Mouse (Mus musculus) megakaryocyte-erythroid progenitor cell, adult 5-6 weeks (primary cell): ENCODE measurements around the gene Fam240a. TPM values are rescaled to one million over a fixed set of nuclear protein-coding genes. Genes with fewer than 3 reads are reported as not detected.
A peak's percentile ranks its signal among the peaks of the same experiment; 100 is the strongest.

ENCODE experiments used
- ATAC-seq: replicated peaks from 2 replicates; pipeline ENCODE4 v1.8.0; 2016; ENCODE audit warnings: mild to moderate bottlenecking, inconsistent platforms; ENCODE audit not compliant: severe bottlenecking, poor library complexity, low FRiP score, low TSS enrichment
- total RNA-seq, 2 experiments: library from RNA; stranded (forward) in 1 of 2; stranded (reverse) in 1 of 2; fragments of 200-1000, 215-1000 nt in 1 of 2; fragments of >200 nt in 1 of 2; fragmentation: Nextera tagmentation in 1 of 2; gene quantifications; 2 replicates each; pipeline ENCODE4 v1.2.3; 2014 to 2017

Gene Fam240a
- total RNA-seq, 2 experiments from 2014 or later = not detected

- no peak for ATAC-seq
These were observed 17.1 kb downstream of the Fam240a start for GRCm38 (mm10) chr9:110899451-110900008.

DNA sequence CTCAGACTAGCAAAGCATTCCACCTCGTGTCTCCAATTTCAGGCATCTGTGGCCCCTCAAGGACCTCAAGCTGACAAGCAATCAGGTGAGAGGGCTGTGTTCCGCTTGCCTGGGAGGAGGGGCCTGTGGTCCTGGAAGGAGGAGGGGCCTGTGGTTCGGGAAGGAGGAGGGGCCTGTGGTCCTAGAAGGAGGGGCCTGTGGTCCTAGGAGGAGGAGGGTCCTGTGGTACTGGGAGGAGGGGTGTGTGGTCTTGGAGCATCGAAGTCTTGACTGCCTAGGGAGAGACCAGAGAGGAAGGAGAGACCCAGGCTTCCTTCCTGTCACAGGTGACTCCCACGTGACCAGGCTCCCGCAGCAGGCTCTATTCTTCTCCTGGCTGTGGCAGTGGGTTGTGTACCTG is 20.1 kb downstream of the Fam240a start:
- ATAC-seq = no peak

- ATAC-seq = no peak
These were observed 20.7 kb downstream of the Fam240a start for GRCm38 (mm10) chr9:110895994-110896393.

- peak; percentile 31; the same call in 1 of the 2 replicates for ATAC-seq
These were observed 21.2 kb downstream of the Fam240a start for GRCm38 (mm10) chr9:110895507-110895906.

GRCm38 (mm10) chr9:110893429-110893828 is 23.2 kb downstream of the Fam240a start:
- ATAC-seq = no peak

- ATAC-seq = no peak
These were observed 24.1 kb downstream of the Fam240a start for GRCm38 (mm10) chr9:110892552-110892951.

GRCm38 (mm10) chr9:110891077-110891828 is 25.4 kb downstream of the Fam240a start:
- ATAC-seq = no peak

DNA sequence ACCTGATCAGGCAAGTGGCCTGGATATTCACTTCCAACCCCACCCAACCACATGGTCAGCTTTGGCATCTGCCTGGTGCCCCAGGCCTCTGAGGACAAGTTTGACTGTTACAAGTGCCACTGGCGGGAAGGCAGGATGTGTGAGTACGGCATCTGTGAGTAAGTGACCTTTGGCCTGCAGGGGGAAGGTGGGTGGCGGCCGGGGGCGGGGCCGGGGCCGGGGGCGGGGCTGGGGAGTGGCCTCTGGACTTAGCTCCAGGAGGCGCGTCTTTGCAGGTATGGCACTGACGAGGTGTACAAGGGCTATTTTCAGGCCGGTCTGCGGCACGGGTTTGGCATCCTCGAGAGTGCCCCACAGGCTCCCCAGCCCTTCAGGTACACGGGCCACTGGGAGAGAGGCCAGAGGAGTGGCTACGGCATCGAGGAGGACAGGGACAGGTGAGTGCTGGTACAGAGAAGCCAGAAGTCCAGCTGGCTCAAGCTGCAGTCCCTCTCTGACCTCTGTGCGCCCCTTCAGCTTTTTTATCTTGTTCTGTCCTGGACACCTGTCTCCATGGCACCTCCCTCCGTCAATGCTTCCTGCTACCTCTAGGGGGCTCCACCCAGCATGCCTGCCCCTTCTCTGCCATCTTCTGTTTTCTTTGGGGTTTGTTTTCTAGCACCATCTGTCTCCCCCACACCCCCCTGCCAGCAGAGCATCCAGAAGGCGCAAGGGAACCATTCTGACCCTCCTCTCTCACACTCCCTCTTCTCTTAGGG is 26.5 kb downstream of the Fam240a start:
- ATAC-seq = no peak

- no peak for ATAC-seq
These were observed 27.7 kb downstream of the Fam240a start for GRCm38 (mm10) chr9:110888935-110889334.

DNA sequence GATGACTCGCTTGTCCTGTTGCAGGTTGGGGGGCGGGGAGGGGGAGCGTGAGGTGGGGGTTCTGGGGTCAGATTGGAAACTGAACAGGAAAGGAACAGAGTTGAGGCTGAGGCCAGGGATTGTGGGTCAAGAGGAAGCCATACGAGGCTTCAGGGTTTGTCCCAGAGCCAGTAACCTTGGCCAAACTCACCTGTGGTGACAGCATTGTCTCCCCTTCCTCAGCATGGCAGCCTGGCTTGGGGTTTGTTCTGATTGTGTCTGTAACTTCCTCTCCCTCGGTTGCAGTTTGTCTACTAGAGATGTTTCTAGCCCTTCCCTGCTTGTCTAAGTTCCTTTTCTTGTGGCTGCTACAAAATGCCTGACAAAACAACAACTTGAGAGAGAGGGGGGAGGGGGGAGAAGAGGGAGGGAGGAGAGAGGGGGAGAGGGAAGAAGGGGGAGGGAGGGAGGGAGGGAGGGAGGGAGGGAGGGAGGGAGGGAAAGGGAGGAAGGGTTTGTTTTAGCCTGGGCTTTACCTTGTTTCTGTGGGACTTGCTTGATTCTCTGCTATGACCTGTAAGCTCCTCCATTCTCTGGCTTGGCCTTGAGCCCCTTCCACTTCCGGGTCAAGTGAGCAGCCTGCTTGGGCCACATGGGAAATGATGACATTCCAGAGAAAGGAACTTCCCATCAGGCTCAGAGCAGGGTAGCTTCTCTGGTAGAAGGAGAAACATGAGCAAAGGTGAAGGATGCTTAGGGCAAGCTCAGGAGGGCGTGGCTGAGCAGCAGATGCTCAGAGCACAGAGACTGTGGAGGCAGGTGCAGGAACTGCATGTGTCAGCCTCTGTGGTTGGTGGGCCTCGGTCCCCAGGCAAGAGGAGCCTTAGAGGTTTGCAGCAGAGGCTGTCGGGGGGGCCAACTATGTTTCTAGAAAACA is 29.0 kb downstream of the Fam240a start:
- ATAC-seq = no peak

- ATAC-seq = no peak
These were observed 34.7 kb downstream of the Fam240a start for GRCm38 (mm10) chr9:110881953-110882352.

GRCm38 (mm10) chr9:110880772-110881171 is 35.9 kb downstream of the Fam240a start:
- no peak for ATAC-seq

DNA sequence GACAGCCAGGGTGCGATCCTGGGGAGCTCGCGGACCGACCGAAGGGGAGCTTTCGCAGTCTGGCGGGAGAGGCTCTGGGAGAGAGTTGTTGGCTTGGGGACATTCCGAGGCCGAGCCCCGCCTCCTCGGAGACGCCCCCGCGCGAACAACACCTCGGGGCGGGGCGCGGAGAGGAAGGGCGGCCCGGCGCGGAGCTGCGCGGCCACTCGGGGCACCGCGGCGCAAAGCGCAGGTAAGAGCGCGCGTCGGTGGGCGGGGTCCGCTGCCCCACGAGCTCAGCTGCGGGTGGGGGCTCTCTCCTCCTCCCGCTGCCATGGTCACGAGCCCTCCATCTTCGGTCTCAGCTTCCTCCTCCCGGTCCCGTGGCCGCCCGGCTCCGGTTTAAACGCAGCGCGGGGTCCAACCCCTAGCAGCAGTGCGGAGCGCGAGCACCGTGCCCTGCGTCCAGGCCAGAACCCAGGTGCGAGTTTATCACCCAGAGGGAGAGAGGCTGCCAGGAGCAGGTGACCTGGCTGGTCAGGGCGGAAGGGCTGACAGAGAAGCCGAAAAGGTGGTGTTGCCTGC is 36.6 kb downstream of the Fam240a start, which contains the start of gene Tmie:
Tmie (minus strand) TSS at position 116 of the 564 bp plus-strand sequence.
- ATAC-seq = 0 out of 2 replicates have a peak, but pooled peaks have one; percentile 8

DNA sequence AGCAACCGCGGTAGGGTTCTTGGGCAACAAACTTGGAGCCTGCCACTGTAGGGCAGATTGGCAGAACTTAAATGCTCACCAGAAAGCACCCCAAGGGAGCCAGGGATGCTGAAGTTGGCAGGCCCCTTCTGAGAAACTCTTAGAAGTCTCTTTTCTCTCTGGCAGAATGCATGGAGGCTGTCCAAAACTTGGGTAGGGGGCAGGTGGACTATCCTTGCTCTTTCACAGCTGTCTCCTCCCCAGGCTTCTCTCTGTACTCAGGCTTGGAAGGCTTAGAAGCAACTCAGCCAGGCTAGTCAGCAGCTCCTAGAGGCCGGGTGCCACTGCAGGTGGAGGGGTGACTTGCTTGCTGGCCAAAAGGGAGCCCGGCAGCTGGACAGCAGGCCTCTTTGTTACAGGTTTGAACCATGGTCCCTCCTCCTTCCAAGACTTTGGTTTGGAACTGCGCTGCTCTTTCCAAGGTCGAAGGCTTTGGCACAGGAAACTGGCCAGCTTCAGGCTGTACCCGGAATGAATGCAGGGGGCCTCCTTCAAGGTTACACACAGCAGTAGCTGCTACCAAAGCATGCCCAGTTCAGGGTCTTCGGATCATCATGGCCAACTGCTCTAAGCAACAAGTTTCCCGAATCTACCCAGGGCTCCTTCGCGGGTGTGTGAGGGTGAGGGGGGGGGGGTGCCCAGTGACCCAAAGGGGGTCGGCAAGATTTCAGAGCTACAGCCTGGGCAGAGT is 37.3 kb downstream of the Fam240a start, which contains the start of gene Als2cl:
Als2cl (plus strand) TSS at position 680 of the 730 bp plus-strand sequence.
- no peak for ATAC-seq

GRCm38 (mm10) chr9:110877888-110878287 is 38.8 kb downstream of the Fam240a start:
- ATAC-seq = no peak

DNA sequence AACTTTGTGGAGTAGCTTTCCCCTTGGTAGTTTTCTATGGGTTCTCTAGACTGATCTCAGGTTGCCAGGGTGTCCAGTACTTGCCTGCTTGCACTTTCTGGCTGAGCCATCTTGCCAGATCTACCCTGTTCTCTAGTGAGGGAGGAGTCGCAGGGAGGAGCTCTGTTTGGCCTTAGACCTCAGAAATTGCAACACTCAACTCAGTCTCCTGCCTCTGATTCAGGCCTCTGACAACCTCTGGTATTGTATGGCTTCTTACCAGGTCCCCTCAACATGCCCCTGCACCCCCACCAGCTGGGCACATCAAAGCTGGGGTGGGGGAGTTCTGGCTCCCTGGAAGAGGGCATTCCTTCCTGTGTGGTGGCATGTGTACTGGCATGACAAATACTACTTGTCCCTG is 39.3 kb downstream of the Fam240a start:
- ATAC-seq = no peak

DNA sequence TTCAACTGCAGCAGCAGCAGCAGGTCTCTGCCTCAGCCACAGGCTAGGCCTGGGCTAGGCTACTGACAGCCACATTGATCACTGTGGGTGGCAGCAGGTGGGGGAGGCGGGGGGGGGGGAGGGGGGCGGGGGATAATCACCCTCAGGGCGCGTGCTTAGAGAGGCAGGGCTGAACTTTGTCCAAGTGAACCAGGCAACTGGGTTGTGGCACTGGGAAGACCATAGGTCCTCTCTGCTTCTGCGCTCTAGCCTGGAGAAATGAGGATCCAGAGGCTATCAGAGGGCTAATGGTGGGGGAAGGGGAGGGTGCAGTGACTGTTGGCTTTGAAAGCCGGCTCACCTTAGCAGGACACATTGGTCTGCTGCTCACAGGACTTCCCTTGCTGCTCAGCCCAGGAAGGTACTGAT is 41.4 kb downstream of the Fam240a start:
- ATAC-seq = no peak

GRCm38 (mm10) chr9:110874660-110875191 is 41.9 kb downstream of the Fam240a start:
- no peak for ATAC-seq
